Mouse (Mus musculus): ENCODE measurements at regions not wholly inside any gene's neighbourhood (a gene's known extent, or its start where the extent isn't known, plus 50 kb on each side); places are given as distances from the start of the nearest gene placed in this dataset.

DNA sequence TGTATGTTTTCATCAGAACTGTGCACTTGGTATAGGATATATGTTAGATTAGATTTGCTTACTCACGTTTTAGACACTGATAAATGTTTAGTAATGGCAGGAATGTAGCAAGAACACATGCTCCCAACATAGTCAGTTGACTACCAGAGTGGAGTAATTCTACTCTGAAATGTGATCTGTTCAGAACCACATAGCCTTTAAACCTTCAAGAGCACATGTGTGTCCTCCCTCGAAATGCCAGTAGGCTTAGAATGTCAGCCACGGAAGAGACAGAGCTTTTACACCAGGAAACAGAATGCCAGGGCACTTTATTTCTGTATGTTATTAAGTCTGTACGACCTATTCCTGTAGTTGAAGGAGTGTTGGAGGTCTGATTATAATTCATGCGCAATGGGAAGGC is 51.3 kb upstream of the Cd28 start:
- no peak for DNase-seq (ENCODE audit: low spot score in 2 of 2)

DNA sequence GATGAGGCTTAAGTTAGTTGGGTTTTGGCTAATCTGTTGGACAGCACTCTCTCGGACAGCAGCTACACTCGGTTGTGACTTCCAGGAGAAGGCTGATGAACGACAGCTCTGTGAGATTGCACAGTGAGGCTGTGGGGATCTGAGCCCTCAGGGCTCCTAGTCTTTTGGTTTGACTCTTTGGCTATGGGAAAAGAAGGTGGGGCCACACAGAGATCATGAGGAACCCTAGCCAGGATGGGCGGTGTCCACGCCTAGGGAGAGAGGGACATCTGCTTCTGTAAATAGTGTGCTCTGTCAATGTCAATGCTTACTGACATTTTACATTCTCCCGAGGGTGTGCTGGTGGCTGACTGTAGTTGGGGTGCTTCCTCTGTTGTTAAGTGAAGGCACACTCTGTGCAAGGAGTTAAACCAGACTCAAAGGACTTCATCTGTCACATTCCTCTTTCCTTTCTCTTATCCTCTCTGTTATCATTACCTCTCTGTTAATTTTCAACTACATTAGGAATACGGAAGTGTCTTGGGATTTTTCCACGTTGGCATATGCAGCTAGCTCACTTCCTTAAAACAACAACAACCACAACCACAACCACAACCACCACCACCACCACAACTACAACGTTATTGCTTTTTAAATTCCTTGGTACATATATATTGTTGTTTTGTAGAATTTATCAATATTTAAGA is 54.2 kb upstream of the Cd28 start:
- DNase-seq (ENCODE audit: low spot score in 2 of 2) = no peak

DNA sequence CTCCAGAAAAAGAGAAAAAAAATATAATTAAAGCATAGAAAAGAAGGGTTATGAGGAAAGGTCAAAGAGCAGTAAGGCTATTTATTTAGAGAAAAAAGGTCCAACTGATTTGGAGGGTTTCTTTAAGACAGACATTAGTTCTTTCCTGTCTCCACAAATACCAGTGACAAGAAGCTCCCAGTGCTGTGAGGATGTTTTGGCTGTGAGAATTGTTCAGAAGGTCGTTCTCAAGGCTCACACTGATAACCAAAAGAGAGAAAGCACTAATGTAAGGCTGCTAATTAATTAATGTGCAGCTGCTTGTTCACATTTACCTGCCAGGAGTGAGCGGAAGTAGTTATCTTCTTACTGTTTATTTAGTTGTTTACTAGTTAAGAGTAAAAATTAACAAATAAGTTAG is 54.7 kb upstream of the Cd28 start:
- no peak for DNase-seq (ENCODE audit: low spot score in 2 of 2)

- no peak for DNase-seq (ENCODE audit: low spot score in 2 of 2)
Observed at GRCm38 (mm10) chr1:60659604-60660003, 57.0 kb upstream of the Cd28 start.

DNA sequence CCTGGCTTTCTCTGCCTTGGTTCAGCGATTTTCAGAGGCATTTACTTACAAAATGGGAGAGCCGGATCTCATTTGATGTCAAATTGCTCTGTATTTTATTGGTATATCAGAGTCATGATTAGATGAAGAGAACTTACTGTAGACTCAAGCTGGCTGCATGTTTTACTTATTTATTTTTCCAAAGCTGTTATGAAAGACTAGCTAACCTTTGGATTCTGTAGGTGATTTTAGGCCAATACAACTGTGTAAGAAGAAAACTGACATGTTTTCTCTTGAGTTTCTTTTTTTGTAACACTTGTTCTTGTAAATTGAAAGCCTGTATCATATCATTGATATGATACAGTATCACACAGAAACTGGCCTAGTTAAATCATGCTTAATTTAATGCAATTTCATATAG is 57.6 kb upstream of the Cd28 start:
- no peak for DNase-seq (ENCODE audit: low spot score in 2 of 2)

- no peak for DNase-seq (ENCODE audit: low spot score in 2 of 2)
Observed at GRCm38 (mm10) chr1:60658383-60658782, 58.2 kb upstream of the Cd28 start.

GRCm38 (mm10) chr1:60657511-60657910 is 59.1 kb upstream of the Cd28 start:
- DNase-seq (ENCODE audit: low spot score in 2 of 2) = no peak

- DNase-seq (ENCODE audit: low spot score in 2 of 2) = no peak
Observed at GRCm38 (mm10) chr1:60656976-60657375, 59.6 kb upstream of the Cd28 start.

GRCm38 (mm10) chr1:60655691-60656595 is 60.7 kb upstream of the Cd28 start:
- DNase-seq (ENCODE audit: low spot score in 2 of 2) = no peak

DNA sequence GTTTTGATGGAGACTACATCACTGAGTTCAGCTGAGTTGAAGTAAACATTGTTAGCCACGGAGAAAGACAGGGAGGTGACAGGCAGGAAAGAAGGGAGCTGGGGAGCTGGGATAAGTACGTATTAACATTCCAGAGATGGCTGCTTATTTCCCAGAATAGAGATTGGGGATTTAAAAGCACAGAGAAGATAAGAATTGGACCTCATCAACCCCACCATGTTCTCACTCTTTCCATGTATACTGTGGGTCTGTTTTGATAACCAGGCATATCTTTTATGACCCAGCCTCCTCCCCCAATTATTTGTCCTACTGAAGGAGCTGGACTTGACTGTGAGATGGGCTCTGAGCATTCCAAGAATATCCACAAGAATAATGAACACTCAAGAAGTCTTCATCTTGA is 61.4 kb upstream of the Cd28 start:
- DNase-seq (ENCODE audit: low spot score in 2 of 2) = no peak

DNA sequence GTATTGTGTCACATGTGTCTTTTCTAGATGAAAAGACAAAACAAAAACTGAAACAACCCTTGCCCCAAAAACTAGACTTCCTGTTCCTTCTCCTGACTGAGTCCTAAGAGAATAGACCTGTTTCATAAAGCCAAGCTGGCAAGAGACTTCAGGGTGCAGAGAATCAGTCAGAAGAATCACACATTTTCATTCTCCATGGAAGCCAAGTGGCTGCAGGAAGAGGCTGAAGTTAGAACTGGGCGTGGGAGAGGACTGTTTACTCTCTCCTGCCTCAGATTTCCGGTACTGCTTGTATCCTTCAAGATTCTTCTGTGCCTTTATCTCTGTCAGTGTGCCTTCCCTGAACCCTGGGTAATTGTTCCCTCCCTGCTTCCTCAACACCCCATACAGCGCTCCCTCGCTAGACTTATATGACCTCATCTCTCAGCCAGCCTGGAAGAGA is 64.0 kb upstream of the Cd28 start:
- DNase-seq (ENCODE audit: low spot score in 2 of 2) = no peak

DNA sequence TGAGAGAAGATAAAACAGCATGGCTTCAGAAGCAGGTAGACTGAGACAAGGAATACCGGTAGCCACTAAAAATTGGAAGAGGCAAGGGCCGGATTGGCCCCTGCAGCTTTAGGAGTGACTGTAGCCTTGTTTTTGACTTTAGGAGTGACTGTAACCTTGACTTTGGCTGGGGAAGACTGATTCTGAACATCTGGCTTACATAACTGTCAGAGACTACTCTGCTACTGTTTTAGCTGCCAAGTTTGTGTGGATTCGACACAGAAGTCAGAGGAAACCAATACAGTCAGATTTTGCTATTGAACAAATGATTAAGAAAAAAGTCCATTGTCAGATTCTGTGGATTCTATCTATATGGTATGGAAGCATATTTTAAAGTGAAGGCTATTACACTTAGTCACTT is 66.4 kb upstream of the Cd28 start:
- no peak for DNase-seq (ENCODE audit: low spot score in 2 of 2)

GRCm38 (mm10) chr1:60649303-60649850 is 67.2 kb upstream of the Cd28 start:
- DNase-seq (ENCODE audit: low spot score in 2 of 2) = no peak

GRCm38 (mm10) chr1:60646828-60647227 is 69.8 kb upstream of the Cd28 start:
- DNase-seq (ENCODE audit: low spot score in 2 of 2) = no peak

DNA sequence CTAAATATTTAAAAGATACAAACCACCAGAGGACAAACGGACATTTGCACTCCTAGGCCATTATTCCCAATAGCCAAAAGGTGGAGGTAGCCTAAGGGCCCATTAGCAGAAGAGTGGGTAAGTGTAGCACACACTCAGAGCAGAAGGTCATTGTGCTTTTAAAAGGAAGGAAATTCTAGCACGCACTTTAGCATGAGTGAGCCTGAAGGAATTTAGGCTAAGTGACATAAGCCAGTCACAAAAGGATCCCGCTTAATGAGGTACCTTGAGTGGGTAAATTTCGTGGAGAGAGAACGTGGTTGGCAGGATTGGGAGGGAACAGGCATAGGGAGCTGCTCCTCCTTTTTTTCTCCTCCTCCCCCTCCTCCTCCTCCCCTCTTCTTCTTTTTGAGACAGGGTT is 70.4 kb upstream of the Cd28 start:
- no peak for DNase-seq (ENCODE audit: low spot score in 2 of 2)

DNA sequence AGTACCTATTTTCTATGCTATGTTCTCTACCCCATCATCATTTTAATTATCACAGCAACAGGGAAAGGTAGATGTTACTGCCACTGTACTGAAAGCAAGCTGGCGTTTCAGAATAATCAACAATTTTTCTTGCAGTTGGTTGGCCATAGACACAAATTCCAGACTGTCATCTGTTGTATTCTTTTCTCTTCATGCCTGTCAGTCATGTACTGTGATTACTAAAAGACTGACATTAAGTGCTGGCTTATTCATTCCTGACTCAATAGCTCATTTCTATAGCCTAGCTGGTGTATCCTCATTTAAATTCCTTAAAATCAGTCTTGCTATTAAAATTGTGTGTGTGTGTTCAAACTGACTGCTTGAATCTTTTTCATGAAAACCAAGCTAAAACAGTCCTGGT is 71.4 kb upstream of the Cd28 start:
- DNase-seq (ENCODE audit: low spot score in 2 of 2) = no peak

- no peak for DNase-seq (ENCODE audit: low spot score in 2 of 2)
Observed at GRCm38 (mm10) chr1:60642761-60643160, 73.8 kb upstream of the Cd28 start.

DNA sequence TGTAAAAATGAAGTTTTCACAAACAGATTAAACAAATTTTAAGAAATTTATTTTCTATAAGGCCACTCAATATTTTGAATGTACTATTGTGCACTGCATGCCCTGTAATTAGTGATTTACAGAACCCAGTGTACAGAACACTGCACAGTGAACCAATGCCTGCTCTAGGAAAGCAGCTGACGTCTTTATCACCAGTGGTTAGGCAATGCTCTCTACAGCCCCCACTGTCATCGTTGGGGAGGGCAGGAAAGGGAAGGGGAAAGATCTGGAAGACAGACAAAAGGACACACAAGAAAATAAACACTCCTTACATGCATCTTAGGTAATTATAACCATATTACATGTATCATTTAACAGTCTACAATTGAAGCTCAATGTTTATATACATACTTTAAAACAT is 74.4 kb upstream of the Cd28 start:
- DNase-seq (ENCODE audit: low spot score in 2 of 2) = no peak

GRCm38 (mm10) chr1:60641324-60641764 is 74.4 kb upstream of the Raph1 start:
- DNase-seq (ENCODE audit: low spot score in 2 of 2) = peak in 1 of 2 experiments; percentile 50

DNA sequence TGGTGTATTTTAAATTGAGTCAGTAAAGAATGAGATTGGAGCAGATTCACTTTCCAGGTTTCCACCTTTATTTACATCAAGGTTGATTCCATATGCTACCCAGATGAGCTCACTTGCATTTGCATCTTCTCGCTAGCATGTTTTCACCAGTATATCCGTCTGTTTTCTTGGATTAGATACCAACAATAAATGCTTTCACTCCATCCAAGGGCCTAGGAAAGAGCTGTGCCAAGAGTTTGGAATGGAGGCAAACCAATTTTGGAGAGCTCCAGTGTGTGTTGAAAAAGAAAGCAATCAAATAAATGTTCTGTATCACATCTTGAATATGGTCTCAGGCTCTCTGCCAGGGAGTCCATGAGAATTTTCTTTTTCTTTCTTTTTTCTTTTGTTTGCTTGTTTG is 72.6 kb upstream of the Raph1 start:
- DNase-seq (ENCODE audit: low spot score in 2 of 2) = no peak

- DNase-seq (ENCODE audit: low spot score in 2 of 2) = no peak
Observed at GRCm38 (mm10) chr1:60639059-60639458, 72.2 kb upstream of the Raph1 start.

- no peak for DNase-seq (ENCODE audit: low spot score in 2 of 2)
Observed at GRCm38 (mm10) chr1:60636802-60637452, 70.0 kb upstream of the Raph1 start.

Measured in urinary bladder, postnatal 36 days (tissue).